Mouse (Mus musculus) kidney, adult 8-10 months (tissue): Measurements from ENCODE around the gene Slc25a25.

Experiments used
- DNase-seq, 2 experiments: peaks; one replicate each; pipeline ENCODE4 v3.0.0; 2022

Gene Slc25a25

GRCm38 (mm10) chr2:32427720-32428119 is 23.5 kb downstream of the Slc25a25 start:
- DNase-seq, result no peak

GRCm38 (mm10) chr2:32426141-32426540 is 25.1 kb downstream of the Slc25a25 start:
- DNase-seq, result no peak

- no peak for DNase-seq
These were observed 25.7 kb downstream of the Slc25a25 start for GRCm38 (mm10) chr2:32425568-32425967.

GRCm38 (mm10) chr2:32424796-32425195 is 26.4 kb downstream of the Slc25a25 start:
- DNase-seq, result no peak

GRCm38 (mm10) chr2:32423481-32424331 is 27.5 kb downstream of the Slc25a25 start:
- DNase-seq, result peak; percentile 88 to 95

- DNase-seq, result peak; percentile 84 to 90
These were observed 29.4 kb downstream of the Slc25a25 start for GRCm38 (mm10) chr2:32421851-32422251.

GRCm38 (mm10) chr2:32420647-32421046 is 30.6 kb downstream of the Slc25a25 start:
- DNase-seq, result peak in 1 of 2 experiments; percentile 51

- no peak for DNase-seq
These were observed 31.1 kb downstream of the Slc25a25 start for GRCm38 (mm10) chr2:32420066-32420608.

- peak; percentile 93 to 94 for DNase-seq
These were observed 31.9 kb downstream of the Slc25a25 start for GRCm38 (mm10) chr2:32419359-32419758.

- peak; percentile 71 to 74 for DNase-seq
These were observed 32.7 kb downstream of the Slc25a25 start for GRCm38 (mm10) chr2:32418430-32419151.

GRCm38 (mm10) chr2:32417486-32417885 is 33.8 kb downstream of the Slc25a25 start:
- no peak for DNase-seq

GRCm38 (mm10) chr2:32416556-32416955 is 34.7 kb downstream of the Slc25a25 start:
- no peak for DNase-seq

GRCm38 (mm10) chr2:32415801-32416200 is 35.4 kb downstream of the Slc25a25 start:
- peak in 1 of 2 experiments; percentile 50 for DNase-seq

- no peak for DNase-seq
These were observed 37.3 kb downstream of the Slc25a25 start for GRCm38 (mm10) chr2:32413936-32414335.

- DNase-seq, result no peak
These were observed 38.3 kb downstream of the Slc25a25 start for GRCm38 (mm10) chr2:32412742-32413531.

- DNase-seq, result no peak
These were observed 39.8 kb downstream of the Slc25a25 start for GRCm38 (mm10) chr2:32411407-32411806.

GRCm38 (mm10) chr2:32408429-32409424 is 42.5 kb downstream of the Slc25a25 start:
- DNase-seq, result peak; percentile 87 to 93

- DNase-seq, result peak in 1 of 2 experiments; percentile 57
These were observed 44.0 kb downstream of the Slc25a25 start for GRCm38 (mm10) chr2:32407144-32407824.

GRCm38 (mm10) chr2:32404663-32405062 is 46.6 kb downstream of the Slc25a25 start:
- DNase-seq, result peak; percentile 92 to 98

GRCm38 (mm10) chr2:32396695-32397094 is 54.5 kb downstream of the Slc25a25 start:
- DNase-seq, result peak in 1 of 2 experiments; percentile 29
